Mouse (Mus musculus) v-Abl transformed pro-B cells (cell line): ENCODE data around the gene Dap.

Source experiments
- in situ Hi-C, 2 experiments: fragments of 400-800 bp; cut with MboI; formaldehyde crosslinking; loops; one replicate each; pipeline ENCODE4 v1.15.1; 2025; ENCODE audit not compliant: unreplicated experiment in 2 of 2

The Dap gene

DNA sequence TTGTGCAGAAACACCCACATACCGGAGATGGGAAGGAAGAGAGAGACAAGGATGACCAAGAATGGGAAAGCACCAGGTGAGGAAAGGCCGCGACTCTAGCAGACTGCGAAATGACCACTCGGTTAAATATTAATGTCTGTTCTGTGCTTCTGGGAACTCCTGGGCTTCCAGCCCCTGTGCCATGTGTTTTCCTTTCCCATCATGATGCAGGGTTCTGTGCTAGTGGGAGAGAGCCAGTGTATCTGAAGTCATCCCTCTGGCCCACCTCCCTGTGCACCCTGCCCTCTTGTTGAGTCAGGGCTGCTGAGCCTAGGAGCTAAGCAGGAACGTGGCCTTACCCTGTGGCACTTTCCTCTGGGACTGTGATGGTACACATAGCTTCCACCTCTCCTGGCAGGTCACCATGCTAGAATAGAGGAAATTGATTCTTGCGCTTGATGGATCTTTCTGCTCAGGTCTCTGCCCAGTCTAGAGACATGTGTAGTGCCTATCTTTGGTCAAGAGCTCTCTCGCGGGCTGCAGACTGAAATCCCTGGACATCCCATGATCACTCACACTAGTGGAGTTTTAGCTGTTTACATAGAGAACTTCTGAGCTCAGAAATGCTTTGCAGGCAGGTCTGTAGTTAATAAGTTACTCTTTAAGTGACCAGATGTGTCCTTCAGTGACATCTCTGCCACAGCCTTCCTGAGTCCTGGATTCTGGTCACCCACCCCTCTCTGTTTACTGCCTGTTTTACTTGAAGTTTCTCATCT lies 11.9 kb downstream of the Dap start:
- in situ Hi-C loops, result loop anchor here in 1 of 2 experiments (25.0 kb wide), 1 partner anchor 624 kb away; no protein-coding TSS in a partner anchor

DNA sequence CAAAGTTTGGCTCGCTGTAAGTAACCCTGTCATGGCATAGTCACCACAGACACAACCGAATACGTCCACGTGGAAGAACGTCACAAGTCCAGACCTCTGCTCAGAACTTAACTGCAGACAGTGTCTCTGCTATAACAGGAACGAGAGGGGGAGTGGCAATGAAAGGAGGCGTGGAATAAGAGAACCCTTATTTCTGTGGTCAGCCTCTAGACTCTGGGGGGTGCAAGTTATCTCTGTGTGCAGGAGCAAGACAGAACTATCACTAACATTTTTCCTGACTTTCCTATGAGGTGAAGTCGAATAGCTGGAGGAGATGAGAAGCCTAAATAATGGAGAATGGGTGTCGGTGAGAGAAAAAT lies 12.4 kb downstream of the Dap start:
- in situ Hi-C loops, result loop anchor here in 1 of 2 experiments (25.0 kb wide), 1 partner anchor 624 kb away; no protein-coding TSS in a partner anchor

DNA sequence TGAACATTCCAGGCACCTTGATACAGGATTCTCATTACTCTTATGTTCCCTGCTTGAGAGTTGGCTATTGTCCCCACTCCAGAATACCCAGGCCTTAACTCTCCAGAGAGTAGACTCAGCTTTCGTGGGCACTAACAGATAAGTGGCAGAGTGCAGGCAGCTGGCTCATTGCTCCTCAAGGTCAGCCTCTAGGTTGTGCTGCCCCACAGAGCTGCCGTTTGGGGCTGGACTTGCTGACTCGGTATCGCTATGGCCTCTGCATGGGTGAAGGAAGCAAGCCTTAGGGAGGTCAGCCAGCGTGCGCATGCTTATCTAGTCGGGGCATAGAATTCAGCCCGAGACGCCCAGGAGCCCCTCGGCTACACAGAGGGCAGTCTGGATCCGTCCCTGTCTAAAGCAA lies 13.3 kb downstream of the Dap start:
- in situ Hi-C loops, result loop anchor here in 1 of 2 experiments (25.0 kb wide), 1 partner anchor 625 kb away; no protein-coding TSS in a partner anchor

GRCm38 (mm10) chr15:31237898-31238297 lies 13.8 kb downstream of the Dap start:
- in situ Hi-C loops, result loop anchor here in 1 of 2 experiments (25.0 kb wide), 1 partner anchor 626 kb away; no protein-coding TSS in a partner anchor

DNA sequence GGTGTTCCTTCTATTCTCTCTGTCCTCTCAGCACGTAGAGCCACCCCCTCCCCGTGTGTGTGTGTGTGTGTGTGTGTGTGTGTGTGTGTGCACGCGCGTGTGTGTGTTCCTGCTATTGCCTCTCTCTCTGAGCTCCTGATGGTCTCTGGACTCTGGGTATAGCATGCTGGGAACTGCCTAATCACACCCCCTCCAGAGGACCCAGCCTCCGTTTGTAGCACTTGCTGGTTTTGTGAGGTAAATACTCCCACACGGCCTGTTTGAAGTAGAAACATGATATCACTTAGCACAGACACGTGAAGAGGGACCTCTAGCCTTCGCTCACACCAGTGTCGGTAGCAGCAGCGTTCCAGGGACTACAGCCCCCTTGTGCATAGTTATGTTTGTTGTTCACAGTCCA lies 14.5 kb downstream of the Dap start:
- in situ Hi-C loops, result loop anchor here in 1 of 2 experiments (25.0 kb wide), 1 partner anchor 626 kb away; no protein-coding TSS in a partner anchor

GRCm38 (mm10) chr15:31239713-31240112 lies 15.6 kb downstream of the Dap start:
- in situ Hi-C loops, result loop anchor here in 1 of 2 experiments (25.0 kb wide), 1 partner anchor 627 kb away; no protein-coding TSS in a partner anchor

DNA sequence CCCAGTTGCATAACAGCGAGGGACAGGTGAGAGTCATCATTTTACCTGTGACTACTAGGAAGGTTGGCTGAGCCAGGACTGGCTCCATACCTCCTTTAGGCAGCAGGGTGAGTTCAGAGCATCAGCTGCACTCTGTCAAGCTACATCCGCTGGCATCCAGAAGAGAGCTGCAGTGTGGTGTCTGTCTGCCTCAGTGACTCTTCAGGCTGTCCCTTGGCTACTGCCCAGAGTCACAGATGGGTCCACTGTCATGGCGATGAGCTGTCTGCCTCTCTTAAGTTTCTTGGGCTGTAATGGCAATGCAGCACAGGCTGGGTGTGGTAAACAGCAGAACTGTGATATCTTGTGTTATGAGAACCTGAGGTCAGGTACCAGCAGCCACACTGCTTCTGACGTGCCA lies 16.1 kb downstream of the Dap start:
- in situ Hi-C loops, result loop anchor here in 1 of 2 experiments (25.0 kb wide), 1 partner anchor 628 kb away; no protein-coding TSS in a partner anchor

DNA sequence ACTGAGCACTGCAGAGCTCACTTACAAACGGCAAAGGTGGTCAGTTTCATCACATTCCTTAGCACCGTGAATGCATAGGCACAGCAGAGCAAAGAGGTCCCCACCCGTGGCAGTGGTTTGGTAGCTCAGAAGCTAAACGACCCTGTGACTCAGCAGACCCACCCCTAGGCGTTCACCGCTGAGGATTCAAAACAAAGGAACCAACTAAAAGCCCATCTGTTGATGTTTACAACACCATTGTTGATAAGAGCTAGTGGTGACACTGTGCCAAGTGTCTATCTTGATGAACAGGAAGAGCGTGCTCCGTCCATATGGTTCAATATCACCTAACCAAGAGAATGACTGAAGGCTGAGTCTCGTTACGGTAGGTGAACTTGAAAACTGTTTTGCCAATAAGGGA lies 19.1 kb downstream of the Dap start:
- in situ Hi-C loops, result loop anchor here in 1 of 2 experiments (25.0 kb wide), 1 partner anchor 631 kb away; no protein-coding TSS in a partner anchor

GRCm38 (mm10) chr15:31244696-31245445 lies 20.8 kb downstream of the Dap start:
- in situ Hi-C loops, result loop anchor here in 1 of 2 experiments (25.0 kb wide), 1 partner anchor 633 kb away; no protein-coding TSS in a partner anchor

DNA sequence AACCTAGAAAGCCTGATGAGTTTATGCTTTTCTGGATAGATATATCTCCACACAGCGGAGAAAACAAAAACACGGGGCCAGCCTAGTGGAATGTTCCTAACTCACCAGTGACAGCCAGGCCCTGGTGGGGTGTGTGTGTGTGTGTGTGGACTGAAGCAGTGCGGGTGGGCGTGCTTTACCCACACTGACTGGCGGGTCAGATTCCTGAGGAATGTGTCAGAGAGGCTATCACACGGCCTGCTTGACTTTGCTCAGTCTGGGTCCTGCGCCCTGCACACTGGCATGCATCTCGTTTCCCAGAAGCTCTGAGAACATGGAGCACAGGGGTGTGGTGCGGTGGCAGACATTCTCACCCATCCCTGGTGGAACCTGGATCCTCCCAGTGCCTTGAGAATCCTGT lies 21.8 kb downstream of the Dap start:
- in situ Hi-C loops, result loop anchor here in 1 of 2 experiments (25.0 kb wide), 1 partner anchor 634 kb away; no protein-coding TSS in a partner anchor

DNA sequence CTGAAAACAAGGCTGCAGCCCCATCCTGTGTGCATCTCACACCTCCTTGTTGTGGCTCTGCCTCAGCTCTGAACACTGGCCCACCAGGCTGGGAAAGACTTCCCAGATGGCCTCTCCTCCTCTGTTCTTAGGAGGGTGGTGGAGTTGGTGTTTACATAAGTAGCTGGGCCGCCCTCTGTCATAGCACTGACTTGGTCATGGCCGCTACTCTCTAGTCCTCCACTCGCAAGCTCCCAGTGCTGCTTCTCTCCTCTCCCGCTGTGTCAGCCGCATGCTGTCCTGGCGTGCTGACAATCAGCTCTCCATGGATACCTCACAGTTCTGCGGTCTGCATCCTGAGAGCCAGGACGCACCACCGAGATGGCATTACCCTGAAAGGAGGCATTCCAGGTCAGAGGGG lies 22.9 kb downstream of the Dap start:
- in situ Hi-C loops, result loop anchor here in 1 of 2 experiments (25.0 kb wide), 1 partner anchor 635 kb away; no protein-coding TSS in a partner anchor

GRCm38 (mm10) chr15:31248882-31249281 lies 24.8 kb downstream of the Dap start:
- in situ Hi-C loops, result loop anchor here in 1 of 2 experiments (25.0 kb wide), 1 partner anchor 637 kb away; no protein-coding TSS in a partner anchor

DNA sequence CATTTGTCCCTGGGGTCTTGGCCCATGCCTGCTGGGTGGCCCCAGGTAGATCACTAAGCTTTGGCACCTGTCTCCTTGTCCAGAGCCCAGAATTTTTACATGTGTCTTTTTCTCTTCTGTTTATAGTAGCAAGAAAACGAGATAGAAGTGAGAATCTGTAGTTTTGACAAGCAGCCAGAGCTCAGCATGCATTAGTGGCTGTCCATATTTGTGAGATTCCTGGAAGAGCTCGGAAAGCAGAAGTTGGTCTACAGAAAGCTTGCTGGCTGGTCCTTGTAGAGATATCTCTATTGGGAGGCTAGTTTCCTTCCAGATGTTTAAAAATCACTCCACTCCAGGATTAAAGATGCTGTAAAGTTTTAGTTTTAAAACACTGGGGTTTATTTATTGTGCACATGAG lies 25.9 kb downstream of the Dap start:
- in situ Hi-C loops, result no loop called here

- in situ Hi-C loops, result no loop called here
Observed at GRCm38 (mm10) chr15:31250676-31251075, 26.6 kb downstream of the Dap start.

DNA sequence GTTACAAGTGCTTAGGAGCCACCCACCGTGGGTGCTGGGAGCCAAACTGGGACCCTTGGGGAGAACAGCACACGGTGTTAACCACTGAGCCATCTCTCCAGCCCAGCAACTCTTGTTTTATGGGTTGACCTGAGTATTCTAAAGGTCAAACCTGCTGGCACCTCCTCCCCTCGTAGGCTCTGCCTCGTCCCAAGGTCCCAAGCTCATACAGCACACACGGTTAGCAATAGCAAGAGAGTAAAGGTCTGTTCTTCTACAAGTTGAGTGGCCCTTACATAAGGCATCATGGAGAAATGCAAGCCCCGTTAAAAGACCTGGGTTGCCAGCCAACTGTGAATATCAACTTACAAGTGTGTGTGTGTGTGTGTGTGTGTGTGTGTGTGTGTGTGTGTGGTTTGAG lies 27.1 kb downstream of the Dap start:
- in situ Hi-C loops, result no loop called here

- in situ Hi-C loops, result no loop called here
Observed at GRCm38 (mm10) chr15:31252590-31253311, 28.6 kb downstream of the Dap start.

GRCm38 (mm10) chr15:31253380-31253779 lies 29.3 kb downstream of the Dap start:
- in situ Hi-C loops, result no loop called here

GRCm38 (mm10) chr15:31253963-31254362 lies 29.8 kb downstream of the Dap start:
- in situ Hi-C loops, result no loop called here

DNA sequence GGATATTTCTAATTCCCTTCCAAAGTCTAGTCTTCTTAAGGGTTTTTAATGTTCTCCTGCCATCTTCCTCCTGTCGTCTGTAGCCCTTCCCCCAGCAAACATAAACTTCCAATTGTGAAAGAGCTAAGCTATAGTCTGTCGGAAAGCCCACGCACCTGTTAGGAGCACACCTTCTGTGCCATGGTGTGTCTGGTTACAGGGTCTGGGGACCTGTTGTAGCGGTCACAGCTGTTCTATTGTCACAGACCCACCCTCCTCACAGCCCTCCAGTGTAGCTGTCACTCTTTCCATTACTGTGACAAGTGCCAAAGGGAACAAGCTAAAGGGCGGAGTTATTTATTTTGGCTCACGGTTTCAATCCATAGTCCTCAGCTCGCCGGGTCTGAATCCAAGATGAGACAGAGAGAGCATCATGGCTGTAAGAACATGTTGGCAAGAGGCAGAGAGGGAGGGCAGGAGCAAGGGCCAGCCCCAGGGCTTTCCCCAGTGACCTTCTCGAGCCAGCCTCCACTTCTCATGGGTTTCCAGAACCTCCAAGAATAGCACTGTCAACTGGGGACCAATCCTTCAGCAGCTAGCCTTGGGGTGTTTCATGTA lies 30.9 kb downstream of the Dap start:
- in situ Hi-C loops, result no loop called here

- in situ Hi-C loops, result no loop called here
Observed at GRCm38 (mm10) chr15:31255762-31256161, 31.6 kb downstream of the Dap start.
